ENCODE assay signal across 9 mouse cellular contexts in genomic region chr9:65011304-65011703, GRCm38 (mm10). TPM values are rescaled to one million over a fixed set of nuclear protein-coding genes. Genes with fewer than 3 reads are reported as not detected.
A peak's percentile ranks its signal among the peaks of the same experiment; 100 is the strongest.
DNase-seq lines count a peak whose midpoint lies in the region; ATAC-seq and TF ChIP-seq lines count a peak whose summit lies in the region.
"Had no signal": no experiment of that assay in that cellular context is flagged by ENCODE, and none has a peak within 500 bp of the region (broad histone marks: within the 10 kb centered on the region; RNA-seq: fewer than 3 reads in every experiment).

No protein-coding gene starts in this region.

- H3K36me3 ChIP-seq in E14TG2a.4 (ENCODE audit: insufficient read depth, low read length): peaks cover 18% of the 10 kb centered on the region
- peaks cover 4% of the 10 kb centered on the region for H3K36me3 ChIP-seq in liver, embryonic 14.5 days (replicated peaks; ENCODE audit: control insufficient read depth, insufficient read depth, low read depth)
- H3K36me3 ChIP-seq in forebrain, embryonic 16.5 days (ENCODE audit: control insufficient read depth, insufficient read depth): peaks cover 6% of the 10 kb centered on the region

- no peak overlapping the region for H3K9ac ChIP-seq in liver, embryonic 14.5 days (replicated peaks)
- no peak overlapping the region for H3K9ac ChIP-seq in forebrain, embryonic 16.5 days (replicated peaks; ENCODE audit: low read depth, low read length)

- no peak overlapping the region for H3K27ac ChIP-seq in liver, embryonic 14.5 days
- H3K27ac ChIP-seq in forebrain, embryonic 16.5 days (ENCODE audit: low read length): no peak overlapping the region

- ATAC-seq in liver, embryonic 14.5 days (ENCODE audit: insufficient read depth): no peak
- ATAC-seq in forebrain, embryonic 16.5 days: no peak

- no peak overlapping the region for H3K4me2 ChIP-seq in liver, embryonic 14.5 days (ENCODE audit: low read depth)
- no peak overlapping the region for H3K4me2 ChIP-seq in forebrain, embryonic 16.5 days (ENCODE audit: low read length)

- DNase-seq in kidney, adult 9 months: peak; percentile 32
- DNase-seq in kidney, adult 11 months: no peak
- peak; percentile 77 for DNase-seq in adrenal gland, adult 2 months
- no peak for DNase-seq in liver, embryonic 14.5 days (ENCODE audit: low read depth in 3 of 3, low spot score in 3 of 3)
- DNase-seq in thymus, postnatal 4 days: peak; percentile 63
- DNase-seq in right cerebral cortex, adult 18-20 months: no peak

- 44% methylated on average over 6 of the region's 6 CpGs for WGBS in liver, embryonic 14.5 days (ENCODE audit: insufficient replicate concordance)
- 57% methylated on average over 6 of the region's 6 CpGs for WGBS in forebrain, embryonic 16.5 days

- TF ChIP-seq CTCF in E14TG2a.4 (conservative IDR thresholded peaks at IDR 0.05; ENCODE audit: low read length): peak; percentile 70
- peak; percentile 65 for TF ChIP-seq CTCF in liver, embryonic 14.5 days (IDR thresholded peaks at IDR 0.05; ENCODE audit: low read depth)

- no peaks in the 10 kb centered on the region for H3K27me3 ChIP-seq in E14TG2a.4 (ENCODE audit: insufficient read depth, low read length)
- no peaks in the 10 kb centered on the region for H3K27me3 ChIP-seq in liver, embryonic 14.5 days (ENCODE audit: control insufficient read depth, insufficient read depth, low read length)
- no peaks in the 10 kb centered on the region for H3K27me3 ChIP-seq in forebrain, embryonic 16.5 days (replicated peaks; ENCODE audit: control insufficient read depth, insufficient read depth, low read length)

- peaks cover 13% of the 10 kb centered on the region for H3K4me1 ChIP-seq in E14TG2a.4 (replicated peaks; ENCODE audit: low read depth, low read length)
- H3K4me1 ChIP-seq in liver, embryonic 14.5 days (replicated peaks; ENCODE audit: control insufficient read depth in 2 of 2, insufficient read depth in 2 of 2, low read length in 1 of 2): peaks cover 5 to 11% of the 10 kb centered on the region in 2 experiments
- H3K4me1 ChIP-seq in forebrain, embryonic 16.5 days (replicated peaks; ENCODE audit: control insufficient read depth, insufficient read depth, low read length): peaks cover 11% of the 10 kb centered on the region

- no peak for TF ChIP-seq EP300 in liver, embryonic 14.5 days (IDR thresholded peaks at IDR 0.05; ENCODE audit: low read depth)

- no peaks in the 10 kb centered on the region for H3K9me3 ChIP-seq in E14TG2a.4 (ENCODE audit: low read length)
- H3K9me3 ChIP-seq in liver, embryonic 14.5 days (ENCODE audit: control insufficient read depth, low read length): no peaks in the 10 kb centered on the region
- no peaks in the 10 kb centered on the region for H3K9me3 ChIP-seq in forebrain, embryonic 16.5 days (ENCODE audit: control insufficient read depth, low read length)

- H3K4me3 ChIP-seq in E14TG2a.4 (replicated peaks; ENCODE audit: low read length): no peak overlapping the region
- H3K4me3 ChIP-seq in liver, embryonic 14.5 days (ENCODE audit: insufficient read depth in 1 of 2, low read depth in 2 of 2, low read length in 2 of 2): no peak overlapping the region
- H3K4me3 ChIP-seq in forebrain, embryonic 16.5 days (replicated peaks; ENCODE audit: low read length): no peak overlapping the region

RNA-seq across cellular contexts. Expression of gene Hacd3, which starts 10.2 kb away (rescaled TPM):
- 100 to 1,000 TPM; 255 to 306 TPM for total RNA-seq in adrenal gland, adult 2 months (2021)
- polyA plus RNA-seq in adrenal gland, adult 2 months (2012; rRNA removed): 177 and 180 TPM in 2 replicates
- 17.9 and 22.9 TPM in 2 replicates for polyA plus RNA-seq in liver, embryonic 14.5 days (2012; rRNA removed)
- 19.6 and 22.9 TPM in 2 replicates for polyA plus RNA-seq in liver, embryonic 14.5 days (2014; fragmentation: Nextera tagmentation; extraction: Ambion mirVana)
- 202 and 214 TPM in 2 replicates for polyA plus RNA-seq in forebrain, embryonic 16.5 days (2015; fragmentation: Nextera tagmentation; extraction: Ambion mirVana)

RNA-seq across cellular contexts. Expression of gene Dpp8, which starts 20.9 kb away (rescaled TPM):
- 10 to 100 TPM; 85.8 to 89.5 TPM for total RNA-seq in adrenal gland, adult 2 months (2021)
- 26.4 and 39.7 TPM in 2 replicates for polyA plus RNA-seq in adrenal gland, adult 2 months (2012; rRNA removed)
- 16.8 and 18.5 TPM in 2 replicates for polyA plus RNA-seq in liver, embryonic 14.5 days (2012; rRNA removed)
- polyA plus RNA-seq in liver, embryonic 14.5 days (2014; fragmentation: Nextera tagmentation; extraction: Ambion mirVana): 11.7 and 13.6 TPM in 2 replicates
- polyA plus RNA-seq in forebrain, embryonic 16.5 days (2015; fragmentation: Nextera tagmentation; extraction: Ambion mirVana): 46.4 and 48.7 TPM in 2 replicates

RNA-seq across cellular contexts. Expression of gene Ints14, which starts 50.6 kb away (rescaled TPM):
- 10 to 100 TPM; 25.5 to 27.6 TPM for total RNA-seq in adrenal gland, adult 2 months (2021)
- 7.5 and 9.9 TPM in 2 replicates for polyA plus RNA-seq in adrenal gland, adult 2 months (2012; rRNA removed)
- 13.7 and 14.8 TPM in 2 replicates for polyA plus RNA-seq in liver, embryonic 14.5 days (2012; rRNA removed)
- 23.3 and 28.1 TPM in 2 replicates for polyA plus RNA-seq in liver, embryonic 14.5 days (2014; fragmentation: Nextera tagmentation; extraction: Ambion mirVana)
- polyA plus RNA-seq in forebrain, embryonic 16.5 days (2015; fragmentation: Nextera tagmentation; extraction: Ambion mirVana): 43.2 and 48.1 TPM in 2 replicates

RNA-seq across cellular contexts. Expression of gene Slc24a1, which starts 59.9 kb away (rescaled TPM):
- total RNA-seq in adrenal gland, adult 2 months (2021): not detected
- not detected in 2 replicates for polyA plus RNA-seq in adrenal gland, adult 2 months (2012; rRNA removed)
- polyA plus RNA-seq in liver, embryonic 14.5 days (2012; rRNA removed): 0.02 and 0.03 TPM in 2 replicates
- polyA plus RNA-seq in liver, embryonic 14.5 days (2014; fragmentation: Nextera tagmentation; extraction: Ambion mirVana): 0.03 TPM in 1 of 2 replicates, not detected in the other
- 0.10 and 0.25 TPM in 2 replicates for polyA plus RNA-seq in forebrain, embryonic 16.5 days (2015; fragmentation: Nextera tagmentation; extraction: Ambion mirVana)
- polyA plus RNA-seq: neural tube, embryonic 11.5 days had no signal

Comparison
In these comparisons a context has a peak if more than half of its experiments do, and no peak if none do; other contexts are left out.
1. DNase-seq: peak in kidney, adult 9 months (single experiment), adrenal gland, adult 2 months (single experiment) and thymus, postnatal 4 days (single experiment); none in kidney, adult 11 months (single experiment), liver, embryonic 14.5 days (0 of 3) and right cerebral cortex, adult 18-20 months (single experiment).